Mouse (Mus musculus) gastrocnemius, adult 18-20 months (tissue): ENCODE measurements around the gene Ubap1. TPM values are rescaled to one million over a fixed set of nuclear protein-coding genes. Genes with fewer than 3 reads are reported as not detected.

Source experiments
- DNase-seq: peaks from one replicate; pipeline ENCODE4 v3.0.0; 2021; ENCODE audit warnings: low spot score
- long read RNA-seq, 2 experiments: library from polyadenylated mRNA; stranded (forward); transcript quantifications; one replicate each; pipeline ENCODE4 v2.0.0; 2021
- total RNA-seq, 2 experiments: library from RNA; stranded (reverse); gene quantifications; 2 replicates each; pipeline ENCODE4 v1.2.3; 2021

The Ubap1 gene
- 10 to 100 TPM; 38.5 to 41.8 TPM for total RNA-seq
- long read RNA-seq, experiment 1, transcript Ubap1-201 (7 exons, 3,456 nt) = major isoform, 92 of 126 reads
- long read RNA-seq, experiment 1, partial matches to known transcripts = 4 of 126 reads
- long read RNA-seq, experiment 1, other reads (novel, unspliced or antisense) = 30 of 126 reads
- long read RNA-seq, experiment 2, transcript Ubap1-201 (7 exons, 3,456 nt) = major isoform, 52 of 77 reads
- long read RNA-seq, experiment 2, partial matches to known transcripts = 4 of 77 reads
- long read RNA-seq, experiment 2, other reads (novel, unspliced or antisense) = 21 of 77 reads

GRCm38 (mm10) chr4:41348584-41349198, at the start of gene Ubap1:
Gene Ubap1, plus strand, starts transcription at chr4:41348996.
- DNase-seq = peak; percentile 95

DNA sequence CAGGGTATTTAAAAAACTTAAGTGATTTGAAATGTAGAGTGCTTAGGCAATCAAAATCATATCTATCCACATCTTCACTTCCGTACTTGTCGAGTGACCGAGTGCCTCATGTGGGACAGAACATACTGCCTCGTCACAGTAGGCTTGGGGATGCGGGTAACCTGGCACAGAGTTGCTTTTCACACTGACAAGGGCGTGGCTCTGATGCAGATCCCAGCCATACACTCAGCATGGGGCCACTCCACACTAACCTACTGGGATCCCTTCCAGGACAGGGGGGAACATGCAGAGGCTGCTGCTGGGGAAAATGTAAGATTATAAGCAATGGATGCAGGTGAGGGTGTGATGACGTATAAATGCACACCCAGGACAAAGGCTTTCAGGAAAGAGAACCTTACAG, 45.1 kb upstream of the Ubap1 start:
- DNase-seq = no peak

DNA sequence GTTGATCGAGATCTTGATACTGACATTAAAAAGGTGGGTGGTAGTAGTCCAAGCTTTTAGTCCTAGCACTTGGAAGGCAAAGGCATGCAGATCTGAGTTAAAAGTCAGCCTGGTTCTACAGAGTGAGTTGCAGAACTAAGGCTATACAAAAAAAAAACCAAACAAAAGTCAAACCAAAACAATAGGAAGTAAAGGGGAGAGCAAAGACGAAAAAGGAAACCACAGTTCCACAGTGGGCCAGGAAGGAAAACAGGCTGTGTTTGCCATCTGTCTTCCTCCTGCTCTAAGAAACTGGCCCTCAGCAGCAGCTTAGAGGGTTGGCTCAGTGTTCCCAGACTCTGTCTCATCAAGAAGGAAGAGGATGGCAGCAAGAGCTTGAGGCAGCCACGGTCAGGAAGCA, 44.5 kb upstream of the Ubap1 start:
- no peak for DNase-seq

DNA sequence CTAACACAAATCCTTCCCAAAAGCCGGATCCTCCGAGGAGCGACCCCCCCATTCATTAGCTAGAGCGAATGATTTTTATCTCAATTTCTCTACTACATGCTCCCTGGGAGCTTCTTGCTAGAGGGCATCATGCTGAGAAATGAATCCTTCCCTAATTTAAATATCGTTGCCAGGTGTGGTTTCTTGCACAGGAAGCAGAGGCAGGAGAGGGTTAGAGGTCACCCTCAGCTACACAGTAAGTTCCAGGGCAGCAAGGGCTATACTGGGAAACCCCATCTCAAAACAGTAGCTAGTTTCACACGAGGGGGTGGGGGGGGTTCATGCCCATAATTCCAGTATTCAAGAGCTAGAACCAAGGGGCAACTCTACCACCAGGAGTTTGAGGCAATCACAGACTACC, 41.4 kb upstream of the Ubap1 start:
- no peak for DNase-seq

GRCm38 (mm10) chr4:41310567-41311563, 37.9 kb upstream of the Ubap1 start:
- no peak for DNase-seq

GRCm38 (mm10) chr4:41313722-41314121, 35.1 kb upstream of the Ubap1 start:
- DNase-seq = no peak

DNA sequence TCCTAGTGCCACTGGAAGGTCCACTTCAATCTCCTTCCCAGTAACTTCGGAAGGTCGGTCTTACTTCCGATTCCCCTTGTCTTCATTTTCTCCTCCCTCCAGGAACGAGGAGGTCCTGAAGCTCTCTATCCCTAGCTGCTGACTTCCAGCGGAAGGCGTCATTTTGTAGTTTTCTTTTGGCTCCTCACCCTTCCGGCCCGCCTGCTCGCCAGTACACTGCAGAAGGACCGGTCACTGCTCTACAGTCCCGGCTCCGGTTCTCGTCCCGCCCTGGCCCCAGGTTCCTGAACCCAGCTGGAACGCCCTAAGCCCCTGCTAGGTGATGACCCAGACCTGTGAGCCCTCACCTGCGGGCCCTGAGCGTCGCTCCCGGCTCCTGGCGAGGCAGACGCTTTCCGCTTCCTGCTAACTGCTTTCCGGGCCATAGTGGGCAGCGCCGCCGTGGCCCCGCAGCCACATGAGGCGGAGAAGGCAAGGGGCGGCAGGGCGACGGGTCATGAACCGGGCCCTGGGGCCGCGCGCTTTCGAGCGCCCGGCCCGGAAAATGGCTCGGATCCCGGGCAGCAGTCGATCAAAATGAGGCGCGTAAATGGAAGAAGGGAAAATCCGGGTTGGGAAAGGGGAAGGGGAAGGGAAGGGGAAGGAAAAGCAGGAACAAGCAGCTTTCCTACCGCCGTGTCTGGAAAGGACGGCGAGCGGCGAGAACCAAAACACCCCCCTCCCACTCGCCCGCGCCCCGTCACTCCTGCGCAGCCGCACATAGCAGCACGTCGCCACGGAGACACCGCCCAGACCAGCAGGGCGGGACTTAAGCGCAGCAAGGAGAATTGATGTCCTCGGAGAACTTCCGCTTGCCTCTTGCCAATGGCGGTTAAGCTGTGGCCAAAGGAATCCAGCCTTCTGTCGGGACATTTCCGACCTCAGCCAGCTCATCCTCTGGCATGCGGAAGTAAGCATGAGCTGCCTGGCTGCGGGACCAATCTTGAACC, 34.4 kb upstream of the Ubap1 start, which contains the start of gene Dcaf12:
Gene Dcaf12 (minus strand): TSS at position 749 of the 989 bp plus-strand sequence.
- peak; percentile 96 for DNase-seq

DNA sequence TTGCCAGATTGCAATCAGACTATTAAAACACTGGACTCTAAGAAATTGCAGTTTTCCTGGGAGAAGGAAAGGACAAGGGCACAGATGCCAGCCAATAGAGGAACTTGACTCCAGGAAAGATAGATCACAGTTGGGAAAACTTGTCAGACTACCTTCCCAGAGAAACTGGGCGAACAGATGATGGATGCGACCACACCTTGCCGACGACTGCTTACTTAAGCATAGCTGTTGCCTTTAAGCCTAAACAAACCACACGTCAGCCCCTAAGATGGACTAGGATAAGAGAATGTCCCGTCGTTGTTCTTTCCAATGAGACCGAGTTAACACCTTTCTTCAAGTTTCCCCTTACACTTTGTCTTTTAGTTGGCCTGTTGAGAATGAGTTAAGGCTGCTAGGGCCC, 33.6 kb upstream of the Ubap1 start:
- no peak for DNase-seq

- no peak for DNase-seq
These were observed 30.5 kb upstream of the Ubap1 start for GRCm38 (mm10) chr4:41318267-41318666.

DNA sequence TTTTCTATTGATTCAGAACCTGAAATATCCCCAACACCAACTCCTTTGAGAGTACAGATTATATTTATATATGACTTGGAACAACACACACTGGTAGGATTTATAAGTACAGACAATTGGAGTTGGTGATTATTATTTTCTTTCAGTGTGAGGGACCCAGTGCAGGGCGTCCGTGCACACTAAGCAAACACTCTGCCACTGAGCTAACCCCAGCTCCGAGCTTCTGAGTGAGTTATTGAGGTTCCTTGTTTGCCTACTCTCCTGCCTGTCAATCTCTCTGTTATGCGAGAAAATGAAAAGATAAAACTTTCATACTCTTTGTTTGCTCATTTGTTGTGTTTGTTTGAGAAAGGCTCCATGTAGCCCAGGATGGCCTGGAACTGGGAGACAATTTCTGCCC, 27.8 kb upstream of the Ubap1 start:
- DNase-seq = no peak

- no peak for DNase-seq
These were observed 21.9 kb upstream of the Ubap1 start for GRCm38 (mm10) chr4:41326876-41327275.

DNA sequence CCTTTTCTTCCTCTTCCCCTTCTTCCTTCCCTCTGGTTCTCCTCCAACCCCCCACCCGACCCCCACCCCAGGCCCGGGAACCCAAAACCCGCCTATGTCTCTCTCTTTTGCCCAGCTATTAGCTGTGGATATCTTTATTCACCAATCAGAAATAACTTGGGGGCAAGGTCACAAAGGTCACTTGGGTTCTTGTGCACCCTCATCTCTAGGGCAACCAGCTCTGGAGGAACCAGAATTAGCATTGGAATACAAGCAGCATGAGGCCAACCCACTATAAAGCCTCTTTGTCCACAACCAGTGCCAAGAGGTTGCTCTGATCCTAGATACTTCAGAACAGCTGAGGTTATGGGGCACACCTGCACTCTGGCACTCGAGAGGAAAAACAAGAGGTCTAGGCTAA, 19.3 kb upstream of the Ubap1 start:
- DNase-seq = no peak

- DNase-seq = no peak
These were observed 17.7 kb upstream of the Ubap1 start for GRCm38 (mm10) chr4:41331085-41331484.

GRCm38 (mm10) chr4:41331698-41332421, 16.9 kb upstream of the Ubap1 start:
- no peak for DNase-seq

GRCm38 (mm10) chr4:41336546-41336945, 12.2 kb upstream of the Ubap1 start:
- DNase-seq = no peak

- no peak for DNase-seq
These were observed 7.8 kb upstream of the Ubap1 start for GRCm38 (mm10) chr4:41340912-41341550.

GRCm38 (mm10) chr4:41346011-41346410, 2.8 kb upstream of the Ubap1 start:
- DNase-seq = peak; percentile 24

DNA sequence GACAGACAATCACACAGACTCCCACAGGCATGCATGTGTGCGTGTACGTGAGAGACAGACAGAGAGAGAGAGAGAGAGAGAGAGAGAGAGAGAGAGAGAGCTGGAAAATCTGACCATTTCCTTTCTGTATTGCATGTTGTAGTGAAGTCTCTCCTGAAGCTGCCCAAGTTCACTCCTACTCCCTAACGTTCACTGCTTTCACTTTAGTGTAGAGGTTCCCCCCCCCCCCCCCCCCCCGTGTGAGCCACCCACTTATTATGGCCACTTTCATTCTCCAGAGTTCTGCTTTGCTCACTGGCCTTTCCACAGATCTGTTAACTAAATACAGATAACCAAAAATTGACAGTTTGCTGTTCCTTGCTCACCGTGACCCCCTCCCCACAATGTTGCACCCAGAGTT, 957 bp upstream of the Ubap1 start:
- no peak for DNase-seq

DNA sequence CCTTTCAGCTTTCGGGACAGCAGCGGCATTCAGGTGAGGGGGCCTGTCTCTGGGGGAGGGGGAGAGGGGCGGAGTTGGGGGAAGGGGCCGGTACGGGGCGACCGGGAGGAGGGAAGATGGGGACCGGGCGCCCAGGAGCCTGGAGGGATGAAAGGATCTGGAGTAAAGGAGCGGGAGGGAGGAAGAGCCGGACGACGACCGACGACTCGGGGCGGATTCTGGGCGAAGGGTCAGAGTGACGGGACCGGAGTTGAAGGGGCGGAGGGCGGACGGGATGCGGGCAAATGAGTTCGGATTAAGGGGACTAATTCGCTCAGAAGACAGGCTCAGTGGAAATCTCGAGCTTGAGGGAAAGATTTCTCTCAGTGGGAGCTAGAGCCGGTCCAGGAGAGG, 399 bp downstream of the Ubap1 start:
- DNase-seq = no peak

- no peak for DNase-seq
These were observed 4.0 kb downstream of the Ubap1 start for GRCm38 (mm10) chr4:41352758-41353157.
